Comparison of ENCODE assay signal across 8 mouse cellular contexts in genomic region chr16:17488478-17489468, GRCm38 (mm10). TPM values are rescaled to one million over a fixed set of nuclear protein-coding genes. Genes with fewer than 3 reads are reported as not detected.
A peak's percentile ranks its signal among the peaks of the same experiment; 100 is the strongest.
DNase-seq lines count a peak whose midpoint lies in the region; ATAC-seq and TF ChIP-seq lines count a peak whose summit lies in the region.

No protein-coding gene starts in this region.

- WGBS in heart, embryonic 10.5 days: 48% methylated on average over 14 of the region's 14 CpGs
- WGBS in midbrain, postnatal 0 days: 47% methylated on average over 14 of the region's 14 CpGs

- TF ChIP-seq POLR2A in embryonic fibroblast, embryonic 13.5 days (IDR thresholded peaks at IDR 0.05; ENCODE audit: low read depth, low read length): no peak

- H3K9me3 ChIP-seq in heart, embryonic 10.5 days: no peaks in the 10 kb centered on the region
- H3K9me3 ChIP-seq in midbrain, postnatal 0 days (ENCODE audit: low read length): no peaks in the 10 kb centered on the region

- ATAC-seq in midbrain, postnatal 0 days (ENCODE audit: low FRiP score): no peak

- H3K4me3 ChIP-seq in heart, embryonic 10.5 days: peak overlapping the region; percentile 64
- H3K4me3 ChIP-seq in embryonic fibroblast, embryonic 13.5 days (ENCODE audit: insufficient read depth, low read length): no peak overlapping the region
- H3K4me3 ChIP-seq in midbrain, postnatal 0 days (ENCODE audit: low read depth, low read length): peak overlapping the region; percentile 36

- TF ChIP-seq CTCF in embryonic fibroblast, embryonic 13.5 days (IDR thresholded peaks at IDR 0.05; ENCODE audit: borderline replicate concordance, insufficient read depth, low read length): peak; percentile 19; the same call in 1 of the 2 replicates
- TF ChIP-seq CTCF in midbrain, postnatal 0 days (IDR thresholded peaks at IDR 0.05): peak; percentile 54

- peak; percentile 66 for DNase-seq in heart, embryonic 10.5 days (ENCODE audit: low spot score)
- DNase-seq in heart, adult 8-10 months (ENCODE audit: low spot score): no peak
- peak; percentile 34 for DNase-seq in NIH3T3 (ENCODE audit: low read depth)
- DNase-seq in kidney, postnatal 4 days: peak; percentile 29 to 50
- no peak for DNase-seq in midbrain, postnatal 0 days (ENCODE audit: low spot score)
- DNase-seq in left cerebral cortex, adult 11 months (ENCODE audit: low spot score): no peak
- no peak for DNase-seq in adipocyte (ENCODE audit: low spot score)

- peaks cover 27% of the 10 kb centered on the region for H3K4me1 ChIP-seq in heart, embryonic 10.5 days
- peaks cover 2% of the 10 kb centered on the region for H3K4me1 ChIP-seq in embryonic fibroblast, embryonic 13.5 days (ENCODE audit: control insufficient read depth, insufficient read depth, low read length)
- peaks cover 7% of the 10 kb centered on the region; the same call in 1 of the 2 replicates for H3K4me1 ChIP-seq in midbrain, postnatal 0 days (ENCODE audit: insufficient read depth, low read length)

- H3K36me3 ChIP-seq in heart, embryonic 10.5 days: peaks cover 35% of the 10 kb centered on the region
- peaks cover 20% of the 10 kb centered on the region for H3K36me3 ChIP-seq in midbrain, postnatal 0 days (ENCODE audit: insufficient read depth, low read length)

- H3K27me3 ChIP-seq in heart, embryonic 10.5 days (ENCODE audit: insufficient read depth, poor library complexity, severe bottlenecking): peaks cover 38% of the 10 kb centered on the region
- H3K27me3 ChIP-seq in midbrain, postnatal 0 days (ENCODE audit: insufficient read depth, low read length): 0 out of 2 replicates have a peak, but pooled peaks cover 4% of the 10 kb centered on the region

- H3K9ac ChIP-seq in midbrain, postnatal 0 days (replicated peaks; ENCODE audit: low read length, poor library complexity, severe bottlenecking): 0 out of 2 replicates have a peak overlapping the region, but pooled peaks have one; percentile 40

- H3K4me2 ChIP-seq in midbrain, postnatal 0 days (ENCODE audit: low read depth, low read length, poor library complexity, severe bottlenecking): peak overlapping the region; percentile 76

- no peak overlapping the region for H3K27ac ChIP-seq in heart, embryonic 10.5 days
- H3K27ac ChIP-seq in embryonic fibroblast, embryonic 13.5 days (ENCODE audit: insufficient read depth, low read length): no peak overlapping the region
- no peak overlapping the region for H3K27ac ChIP-seq in midbrain, postnatal 0 days (ENCODE audit: low read depth, low read length)

RNA-seq across cellular contexts. Expression of gene Aifm3, which starts 0.6 kb away (rescaled TPM):
- polyA plus RNA-seq in heart, embryonic 10.5 days (2016; fragmentation: Nextera tagmentation; extraction: Ambion mirVana): 0.71 and 0.97 TPM in 2 replicates
- under 1 TPM in 1 of 4 experiments, not detected in 3; 0.35 TPM for total RNA-seq in heart, adult 8-10 months (2022)
- polyA plus RNA-seq in embryonic fibroblast, embryonic 13.5 days (2011; ENCODE audit: insufficient read length, low read depth, missing spikeins): not detected in 2 replicates
- 16.2 and 23.2 TPM in 2 replicates for total RNA-seq in midbrain, postnatal 0 days (2014; rRNA removed)
- polyA plus RNA-seq in midbrain, postnatal 0 days (2015; fragmentation: Nextera tagmentation; extraction: Ambion mirVana): 12.5 and 14.1 TPM in 2 replicates

RNA-seq across cellular contexts. Expression of gene Lztr1, which starts 19.7 kb away (rescaled TPM):
- 60.0 and 69.8 TPM in 2 replicates for polyA plus RNA-seq in heart, embryonic 10.5 days (2016; fragmentation: Nextera tagmentation; extraction: Ambion mirVana)
- 10 to 100 TPM; 26.0 to 37.0 (median 29.7) TPM for total RNA-seq in heart, adult 8-10 months (2022)
- 97.5 and 113 TPM in 2 replicates for polyA plus RNA-seq in embryonic fibroblast, embryonic 13.5 days (2011; ENCODE audit: insufficient read length, low read depth, missing spikeins)
- 221 and 264 TPM in 2 replicates for total RNA-seq in midbrain, postnatal 0 days (2014; rRNA removed)
- 94.0 and 104 TPM in 2 replicates for polyA plus RNA-seq in midbrain, postnatal 0 days (2015; fragmentation: Nextera tagmentation; extraction: Ambion mirVana)

RNA-seq across cellular contexts. Expression of gene Crkl, which starts 37.0 kb away (rescaled TPM):
- polyA plus RNA-seq in heart, embryonic 10.5 days (2016; fragmentation: Nextera tagmentation; extraction: Ambion mirVana): 52.6 and 68.9 TPM in 2 replicates
- 10 to 100 TPM; 22.8 to 29.8 (median 28.1) TPM for total RNA-seq in heart, adult 8-10 months (2022)
- polyA plus RNA-seq in embryonic fibroblast, embryonic 13.5 days (2011; ENCODE audit: insufficient read length, low read depth, missing spikeins): 35.7 and 39.3 TPM in 2 replicates
- 47.8 and 54.4 TPM in 2 replicates for total RNA-seq in midbrain, postnatal 0 days (2014; rRNA removed)
- 58.2 and 61.1 TPM in 2 replicates for polyA plus RNA-seq in midbrain, postnatal 0 days (2015; fragmentation: Nextera tagmentation; extraction: Ambion mirVana)

RNA-seq across cellular contexts. Expression of gene Thap7, which starts 42.2 kb away (rescaled TPM):
- 40.8 and 48.4 TPM in 2 replicates for polyA plus RNA-seq in heart, embryonic 10.5 days (2016; fragmentation: Nextera tagmentation; extraction: Ambion mirVana)
- 10 to 100 TPM; 16.6 to 18.5 (median 17.6) TPM for total RNA-seq in heart, adult 8-10 months (2022)
- polyA plus RNA-seq in embryonic fibroblast, embryonic 13.5 days (2011; ENCODE audit: insufficient read length, low read depth, missing spikeins): 23.8 and 27.0 TPM in 2 replicates
- total RNA-seq in midbrain, postnatal 0 days (2014; rRNA removed): 59.3 and 65.5 TPM in 2 replicates
- polyA plus RNA-seq in midbrain, postnatal 0 days (2015; fragmentation: Nextera tagmentation; extraction: Ambion mirVana): 57.1 and 64.1 TPM in 2 replicates

Comparison
In these comparisons a context has a peak if more than half of its experiments do, and no peak if none do; other contexts are left out.
1. DNase-seq: peak in heart, embryonic 10.5 days (single experiment), NIH3T3 (single experiment) and kidney, postnatal 4 days (2 of 2); none in heart, adult 8-10 months (single experiment), midbrain, postnatal 0 days (single experiment), left cerebral cortex, adult 11 months (single experiment) and adipocyte (single experiment).